Mouse (Mus musculus) cerebellum, postnatal 36 days (tissue): ENCODE data around the gene Rps27rt.
"Not testable (repeated sequence)": the region's sequence is repeated elsewhere in the genome, so short reads cannot be mapped to it uniquely, and the experiment has no call there.

Experiments
- DNase-seq, 2 experiments: peaks; one replicate each; pipeline ENCODE4 v3.0.0; 2021 to 2022; ENCODE audit warnings: mixed read lengths in 2 of 2

The Rps27rt gene

DNA sequence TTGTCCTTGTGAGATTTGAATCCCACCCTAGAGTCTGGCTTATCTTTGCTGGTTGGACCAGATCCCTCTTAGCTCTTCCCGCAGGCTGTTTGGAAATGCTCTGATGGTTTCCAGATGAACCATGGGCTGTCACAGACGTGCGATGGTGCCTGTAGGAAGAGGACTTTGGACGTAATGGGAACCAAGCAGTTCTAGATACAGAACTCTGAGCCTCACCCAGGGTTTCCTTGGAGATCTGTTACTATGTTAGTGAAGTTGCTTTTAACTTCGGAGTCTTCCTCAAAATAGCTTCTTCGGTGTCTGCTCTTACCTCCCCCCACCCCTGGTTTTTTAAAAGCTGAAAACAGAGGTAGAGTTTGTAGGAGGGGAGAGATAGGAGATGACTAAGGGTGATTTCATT lies 2.6 kb downstream of the Rps27rt start:
- no peak for DNase-seq

GRCm38 (mm10) chr9:114978281-114979111 lies 4.0 kb downstream of the Rps27rt start, which contains the start of gene Osbpl10:
Osbpl10 (plus strand) TSS chr9:114978569.
- DNase-seq, result peak; percentile 62 to 66

DNA sequence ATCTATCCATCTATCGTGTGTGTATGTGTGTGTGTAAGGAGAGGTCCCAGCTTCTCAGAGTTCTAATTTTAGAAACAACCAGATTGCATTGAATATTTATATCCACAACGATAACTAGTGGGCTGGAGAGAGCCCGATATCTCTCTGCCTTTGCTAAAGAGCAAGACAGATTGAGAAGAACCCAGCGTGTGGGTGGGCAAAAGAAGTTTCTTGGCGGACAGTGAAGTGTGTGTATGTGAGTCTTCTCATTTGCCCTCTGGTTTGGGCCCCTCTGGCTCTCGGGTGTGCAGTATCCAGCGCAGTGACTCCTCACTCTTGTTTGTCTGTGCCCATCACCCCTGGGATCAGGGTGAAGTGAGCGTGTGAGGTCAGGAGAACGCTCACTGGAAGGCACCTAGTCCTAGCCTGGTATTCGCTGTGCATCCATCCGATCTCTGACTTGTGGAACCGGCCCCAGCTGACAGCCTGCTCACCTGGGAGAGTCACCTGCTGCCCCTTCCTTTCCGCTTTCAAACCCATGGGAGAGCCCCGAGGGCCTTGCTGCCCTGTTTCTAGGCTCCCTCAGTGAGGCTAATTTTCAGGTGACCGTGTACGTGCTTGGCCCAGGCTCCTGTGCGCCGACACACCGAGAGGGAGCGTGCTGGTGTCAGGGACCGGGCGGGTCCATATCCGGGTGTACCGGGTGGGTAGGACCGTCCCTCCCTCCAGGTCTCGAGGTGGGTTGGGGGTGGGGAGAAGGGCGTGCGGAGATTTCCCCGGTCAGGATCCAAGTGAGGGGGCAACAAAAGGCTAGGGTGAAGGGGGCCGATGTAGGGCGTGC lies 4.9 kb downstream of the Rps27rt start:
- peak; percentile 57 to 59 for DNase-seq

GRCm38 (mm10) chr9:114966286-114966685 lies 16.3 kb downstream of the Rps27rt start:
- DNase-seq, result not testable (repeated sequence)

DNA sequence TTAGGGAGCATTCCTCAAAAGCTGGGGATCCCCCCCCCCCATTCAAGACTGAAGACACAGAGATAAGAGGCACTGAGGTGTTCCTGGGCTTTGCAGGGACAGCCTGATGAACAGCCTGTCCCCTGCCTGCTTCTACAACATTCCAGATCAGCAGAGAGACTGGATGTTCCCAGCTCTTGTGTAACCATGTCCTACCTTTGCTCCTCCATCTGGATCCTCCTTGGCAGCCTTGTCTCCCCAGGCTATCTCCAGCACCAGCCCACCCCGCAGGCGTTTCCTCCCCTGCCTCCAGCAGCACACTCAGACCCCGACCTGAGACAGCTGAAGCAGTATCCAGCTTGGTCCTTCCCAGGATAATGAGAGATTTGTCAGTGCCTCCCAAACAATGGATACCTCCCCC lies 18.4 kb downstream of the Rps27rt start:
- no peak for DNase-seq

DNA sequence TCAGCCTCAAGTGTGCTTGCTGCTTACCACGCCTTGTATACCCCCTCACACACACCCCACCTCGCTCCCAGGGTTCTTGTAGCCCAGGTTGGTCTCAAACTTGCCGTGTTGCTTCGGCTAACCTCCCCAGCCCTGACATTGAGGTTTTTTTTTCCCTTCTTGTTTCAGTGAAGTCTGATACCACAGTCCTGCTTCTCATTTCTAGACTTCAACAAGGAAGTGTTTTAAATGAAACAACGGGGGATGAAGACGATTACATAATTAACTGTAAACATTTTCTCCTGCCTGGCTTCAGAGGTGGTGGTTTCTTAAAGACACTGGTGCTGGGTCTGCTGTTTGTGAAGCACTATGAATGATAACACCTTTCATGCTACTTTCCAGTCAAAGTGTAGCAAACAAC lies 21.7 kb downstream of the Rps27rt start:
- no peak for DNase-seq

DNA sequence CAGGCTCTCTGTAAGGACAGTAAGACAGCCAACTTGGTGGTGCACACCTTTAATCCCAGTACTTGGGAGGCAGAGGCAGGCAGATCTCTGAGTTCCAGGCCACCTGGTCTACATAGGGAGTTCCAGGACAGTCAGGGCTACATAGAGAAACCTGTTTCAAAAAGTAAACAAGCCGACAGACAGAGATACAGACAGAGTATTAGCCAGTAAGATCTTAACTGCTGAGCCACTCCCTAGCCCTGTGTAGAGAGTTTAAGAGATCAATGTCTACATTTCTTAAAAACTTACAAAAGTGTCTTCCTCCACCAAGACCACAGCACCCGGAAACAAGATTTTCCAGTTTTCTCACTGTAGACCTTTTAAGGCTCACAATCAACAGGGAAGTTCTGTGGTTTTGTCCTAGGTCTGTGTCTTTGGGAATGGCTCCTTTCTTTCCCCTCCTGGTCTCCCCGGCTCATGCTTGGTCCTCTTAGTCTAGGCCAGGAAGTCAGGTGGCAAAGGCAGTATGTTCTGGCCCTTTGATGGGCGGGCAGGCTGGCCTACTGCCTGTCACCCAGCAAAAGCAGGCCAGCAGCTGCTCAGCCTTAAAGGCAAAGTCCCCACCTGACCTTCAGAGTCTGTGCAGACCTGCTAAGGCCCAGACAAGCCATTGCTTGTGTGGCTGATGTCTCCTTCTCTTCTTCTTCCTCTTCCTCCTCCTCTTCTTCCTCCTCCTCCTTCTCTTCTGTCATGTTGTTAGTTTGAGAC lies 22.3 kb downstream of the Rps27rt start:
- DNase-seq, result no peak

GRCm38 (mm10) chr9:114956945-114957344 lies 25.6 kb downstream of the Rps27rt start:
- DNase-seq, result peak in 1 of 2 experiments; percentile 40

DNA sequence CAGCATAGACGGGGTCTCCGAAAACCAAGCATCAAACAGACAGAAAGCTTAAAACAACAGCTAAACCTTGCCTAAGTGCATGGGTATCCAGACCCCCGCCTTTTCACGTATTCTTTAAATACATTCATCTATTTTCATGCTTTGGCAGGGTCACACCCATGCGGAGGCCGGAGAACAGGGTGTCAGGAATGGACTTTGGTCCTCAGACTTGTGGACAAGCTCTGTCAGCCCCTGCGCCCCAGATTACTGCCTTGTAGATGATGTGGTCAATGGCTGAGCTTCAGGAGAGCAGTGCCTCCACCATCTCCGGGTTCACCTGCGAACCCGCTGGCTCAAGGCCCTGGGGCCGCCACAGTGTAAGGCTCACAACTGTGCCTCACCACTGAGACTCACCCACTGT lies 27.2 kb downstream of the Rps27rt start:
- no peak for DNase-seq

- no peak for DNase-seq
These were observed 29.7 kb downstream of the Rps27rt start for GRCm38 (mm10) chr9:114952866-114953265.

DNA sequence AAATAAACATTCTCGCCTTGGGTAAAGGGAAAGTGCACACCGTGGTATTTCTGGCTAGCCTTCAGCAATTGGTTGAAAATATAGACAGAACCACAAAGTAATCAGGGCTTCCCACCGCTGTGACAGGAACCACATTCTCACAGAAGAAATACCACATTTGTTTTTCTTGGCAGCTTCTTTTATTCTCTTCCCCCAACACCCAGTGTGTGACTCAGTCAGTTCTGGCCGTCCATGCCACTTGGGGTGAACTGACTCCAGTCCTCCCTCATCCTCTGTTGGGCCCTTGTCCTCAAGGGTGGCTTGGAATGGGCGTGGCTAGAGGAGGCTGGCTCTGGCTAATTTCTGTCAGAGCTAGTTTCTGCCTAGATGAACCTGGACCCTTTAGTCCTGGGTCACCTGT lies 34.1 kb downstream of the Rps27rt start:
- DNase-seq, result no peak

- DNase-seq, result no peak
These were observed 37.0 kb downstream of the Rps27rt start for GRCm38 (mm10) chr9:114945576-114945975.

GRCm38 (mm10) chr9:114944642-114945041 lies 37.9 kb downstream of the Rps27rt start:
- DNase-seq, result no peak

DNA sequence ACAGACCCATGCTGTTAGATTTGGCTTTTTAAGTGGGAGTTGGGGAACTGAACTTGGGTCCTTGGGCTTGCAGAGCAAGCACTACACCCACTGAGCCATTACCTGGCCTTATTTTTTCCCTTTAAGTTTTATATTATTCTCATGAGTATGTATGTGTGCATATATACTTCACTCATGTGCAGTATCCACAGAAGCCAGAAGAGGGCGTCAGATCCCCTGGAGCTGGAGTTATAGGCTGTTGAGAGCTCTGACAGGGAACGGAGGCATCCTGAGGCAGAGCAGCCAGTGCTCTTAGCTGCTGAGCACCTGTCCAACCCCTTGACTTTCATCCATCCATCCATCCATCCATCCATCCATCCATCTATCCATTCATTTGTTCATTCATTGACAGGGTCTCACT lies 45.9 kb downstream of the Rps27rt start:
- DNase-seq, result no peak

DNA sequence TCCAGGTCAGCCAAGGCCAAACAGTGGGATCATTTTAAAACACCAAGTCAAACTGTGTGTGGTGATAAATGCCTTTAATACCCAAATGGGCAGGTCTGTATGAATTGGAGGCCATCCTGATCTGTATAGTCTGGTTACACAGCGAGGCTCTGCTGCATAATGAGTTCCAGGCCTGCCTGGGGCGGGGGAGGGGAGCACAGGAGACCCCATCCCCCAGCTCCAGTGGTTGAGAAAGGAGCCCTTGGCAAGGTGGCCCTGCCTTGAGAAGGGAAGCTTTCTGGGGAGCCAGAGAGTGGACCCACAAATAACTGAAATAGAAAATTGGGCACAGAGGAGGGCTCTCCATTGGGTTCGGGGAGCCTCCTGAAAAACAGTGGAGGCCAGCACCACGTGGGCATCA lies 47.2 kb downstream of the Rps27rt start:
- DNase-seq, result no peak

GRCm38 (mm10) chr9:114934231-114934630 lies 48.3 kb downstream of the Rps27rt start:
- no peak for DNase-seq

DNA sequence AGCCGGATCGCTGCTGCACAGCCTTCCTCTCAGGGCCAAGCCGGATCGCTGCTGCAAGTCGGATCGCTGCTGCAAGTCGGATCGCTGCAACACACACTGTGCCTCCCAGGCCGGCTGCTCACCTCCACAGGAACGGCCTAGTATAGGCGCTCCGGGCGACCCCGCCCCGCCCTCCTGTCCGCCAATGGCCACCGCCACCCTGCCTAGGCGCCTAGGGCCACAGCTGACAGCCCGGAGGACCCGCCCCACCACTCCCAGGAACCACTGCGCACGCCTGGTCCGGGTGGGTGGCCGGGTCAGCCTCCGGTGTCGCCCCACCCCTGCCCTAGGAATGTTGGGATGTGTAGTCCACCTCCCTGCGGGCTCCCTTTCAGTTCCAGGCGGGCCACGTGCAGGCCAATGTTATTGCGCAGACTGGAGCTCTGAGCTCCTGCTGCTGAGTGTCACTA lies 48.8 kb downstream of the Rps27rt start, which contains the start of gene Gpd1l:
TSS of gene Gpd1l (minus strand) at position 265 of the 449 bp plus-strand sequence.
- peak; percentile 93 to 97 for DNase-seq

DNA sequence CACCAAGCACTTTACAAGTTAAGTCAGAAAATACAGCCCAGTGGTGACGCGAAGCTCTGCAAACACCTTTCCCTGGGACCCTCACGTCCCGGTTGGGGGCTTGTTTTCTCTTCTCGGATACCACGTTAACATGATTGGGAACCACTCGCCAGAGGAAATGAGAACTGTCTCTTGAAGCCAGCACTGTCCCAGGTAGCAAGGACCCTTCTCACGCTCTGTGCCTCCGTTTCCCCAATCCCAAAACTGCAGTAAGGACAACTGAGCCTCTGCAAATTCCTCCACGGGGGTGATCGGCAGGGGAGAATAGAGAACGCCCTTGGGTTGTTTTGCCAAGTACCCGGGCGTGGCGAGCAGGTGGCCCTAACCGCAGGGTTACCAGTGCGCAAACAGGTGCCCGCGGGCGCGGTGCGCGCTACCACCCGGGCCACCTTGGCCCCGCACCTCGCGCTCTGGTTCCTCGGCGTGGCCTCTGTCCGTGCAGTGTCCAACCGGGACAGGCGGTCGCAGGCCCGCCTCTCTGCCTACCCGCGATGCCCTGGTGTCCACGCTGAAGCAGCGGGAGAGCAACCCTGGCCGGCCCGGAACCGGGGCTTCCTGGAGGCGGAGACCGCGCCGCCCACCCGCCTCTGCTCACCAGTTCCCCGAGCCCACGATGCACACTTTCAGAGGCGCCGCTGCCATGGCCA lies 49.4 kb downstream of the Rps27rt start:
- DNase-seq, result peak in 1 of 2 experiments; percentile 50

DNA sequence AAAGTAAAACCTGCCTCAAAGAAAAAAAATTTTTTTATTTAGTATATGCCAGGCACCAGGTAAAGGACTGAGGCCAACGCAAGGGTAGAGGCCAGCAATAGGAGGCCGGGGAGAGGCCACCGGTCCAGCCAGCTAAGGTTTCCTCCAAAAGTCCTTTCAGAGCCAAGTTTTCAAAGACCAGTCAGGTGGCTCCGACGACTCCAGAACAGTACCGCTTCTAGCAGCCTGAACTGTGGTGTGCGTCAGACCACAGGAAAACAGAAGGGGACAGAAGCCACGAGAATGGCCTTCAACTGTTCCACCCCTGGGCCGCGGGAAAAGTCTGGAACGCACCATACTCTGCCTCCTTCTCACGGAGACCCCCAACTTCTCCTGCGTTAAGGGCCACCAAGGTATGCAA lies 49.9 kb downstream of the Rps27rt start:
- no peak for DNase-seq
